Mouse (Mus musculus) embryonic facial prominence, embryonic 11.5 days (tissue): ENCODE results near the gene Sun2. TPM values are rescaled to one million over a fixed set of nuclear protein-coding genes. Genes with fewer than 3 reads are reported as not detected.
A peak's percentile ranks its signal among the peaks of the same experiment; 100 is the strongest.

Experiments
- ATAC-seq: fragments of 200-750 bp; cut with Nextera tagmentation; replicated peaks from 2 replicates; pipeline ENCODE4 v1.8.0; 2017; ENCODE audit warnings: low read depth; ENCODE audit not compliant: insufficient number of reproducible peaks, low FRiP score, low TSS enrichment
- DNase-seq: peaks from one replicate; pipeline ENCODE4 v3.0.0-alpha.2; 2015; ENCODE audit warnings: low spot score
- H3K27ac ChIP-seq: fragments of 300-500 bp; sonication (generic); replicated peaks from 2 replicates; pipeline ENCODE4 v1.5.1; 2014; ENCODE audit warnings: mild to moderate bottlenecking, low read depth, low read length, control low read depth
- H3K27me3 ChIP-seq: fragments of 300-500 bp; sonication (generic); 2 replicates; pipeline ENCODE4 v1.6.1; 2014; ENCODE audit warnings: mild to moderate bottlenecking, low read length, moderate library complexity, mixed read lengths; ENCODE audit not compliant: control insufficient read depth, insufficient read depth
- H3K36me3 ChIP-seq: fragments of 300-500 bp; sonication (generic); replicated peaks from 2 replicates; pipeline ENCODE4 v1.6.1; 2014; ENCODE audit warnings: low read depth, mild to moderate bottlenecking, low read length, moderate library complexity, mixed read lengths; ENCODE audit not compliant: control insufficient read depth, insufficient read depth
- H3K4me1 ChIP-seq: fragments of 300-500 bp; sonication (generic); 2 replicates; pipeline ENCODE4 v1.6.1; 2014; ENCODE audit warnings: low read length, mixed read lengths; ENCODE audit not compliant: control insufficient read depth, insufficient read depth
- H3K4me2 ChIP-seq: fragments of 300-500 bp; sonication (generic); 2 replicates; pipeline ENCODE4 v1.6.1; 2014; ENCODE audit warnings: low read depth, mild to moderate bottlenecking, control low read depth, low read length, moderate library complexity
- H3K4me3 ChIP-seq: fragments of 300-500 bp; sonication (generic); 2 replicates; pipeline ENCODE4 v1.5.1; 2014; ENCODE audit warnings: low read depth, low read length, control low read depth
- H3K9ac ChIP-seq: fragments of 300-500 bp; sonication (generic); replicated peaks from 2 replicates; pipeline ENCODE4 v1.6.1; 2014; ENCODE audit warnings: mild to moderate bottlenecking, control low read depth, low read length
- H3K9me3 ChIP-seq: fragments of 300-500 bp; sonication (generic); replicated peaks from 2 replicates; pipeline ENCODE4 v1.6.1; 2016; ENCODE audit warnings: mild to moderate bottlenecking, low read length, inconsistent platforms, mixed read lengths; ENCODE audit not compliant: control insufficient read depth
- WGBS: fragments of 180-500 bp; shearing (Covaris S2); extraction: QIAGEN DNeasy Blood & Tissue Kit; methylation state at CpG from one replicate; pipeline ENCODE4 v1.1.7; 2014; 5-methylcytosine and 5-hydroxymethylcytosine counted together
- polyA plus RNA-seq: library from polyadenylated mRNA; unstranded; fragments of >200 nt; fragmentation: Nextera tagmentation; extraction: Ambion mirVana; gene quantifications from 2 replicates; pipeline ENCODE4 v1.2.1, GENCODE M21; 2014

Sun2 gene
- polyA plus RNA-seq, 1 experiment from 2014 or later: 3.1 TPM

- H3K27me3 ChIP-seq: no peaks in the 10 kb centered on the region
- H3K4me3 ChIP-seq: peak within 1 kb of the TSS; percentile 94
- H3K9ac ChIP-seq: peak within 1 kb of the TSS; percentile 92
- no peaks in the 10 kb centered on the region; the same call in 1 of the 2 replicates for H3K36me3 ChIP-seq
- DNase-seq: peak; percentile 94
- under 1% methylated on average over 71 of the region's 72 CpGs for WGBS
- peak; percentile 21; the same call in 1 of the 2 replicates for ATAC-seq
- H3K4me2 ChIP-seq: peak within 1 kb of the TSS; percentile 79
- H3K9me3 ChIP-seq: no peaks in the 10 kb centered on the region
- H3K27ac ChIP-seq: peak within 1 kb of the TSS; percentile 95
- peaks cover 8% of the 10 kb centered on the region for H3K4me1 ChIP-seq
These were observed 54.6 kb downstream of the Sun2 start, which contains the start of gene Josd1 for GRCm38 (mm10) chr15:79687646-79688267. Josd1 (minus strand) TSS chr15:79687919.

GRCm38 (mm10) chr15:79687175-79687574, 55.2 kb downstream of the Sun2 start:
- Histone ChIP-seq H3K9me3 (no peaks in the 10 kb centered on the region), H3K4me3 (peak overlapping the region; percentile 94), H3K4me1 (peaks cover 8% of the 10 kb centered on the region), H3K36me3 (no peaks in the 10 kb centered on the region; the same call in 1 of the 2 replicates), H3K27me3 (no peaks in the 10 kb centered on the region), H3K27ac (peak overlapping the region; percentile 95), H3K4me2 (peak overlapping the region; percentile 79), H3K9ac (peak overlapping the region; percentile 92)
- WGBS: 1% methylated on average over 25 of the region's 33 CpGs
- peak; percentile 39 for DNase-seq
- no peak for ATAC-seq

GRCm38 (mm10) chr15:79686046-79686869, 56.1 kb downstream of the Sun2 start:
- DNase-seq (no peak), ATAC-seq (no peak)
- no peaks in the 10 kb centered on the region for H3K27me3 ChIP-seq
- peaks cover 8% of the 10 kb centered on the region for H3K4me1 ChIP-seq
- no peak overlapping the region for H3K27ac ChIP-seq
- peak overlapping the region; percentile 48 for H3K9ac ChIP-seq
- H3K4me2 ChIP-seq: peak overlapping the region; percentile 79
- H3K9me3 ChIP-seq: no peaks in the 10 kb centered on the region
- H3K36me3 ChIP-seq: no peaks in the 10 kb centered on the region; the same call in 1 of the 2 replicates
- 22% methylated on average over 15 of the region's 15 CpGs for WGBS
- peak overlapping the region; percentile 94 for H3K4me3 ChIP-seq

- no peak for DNase-seq
- Histone ChIP-seq H3K9ac (peak overlapping the region; percentile 45), H3K27me3 (no peaks in the 10 kb centered on the region), H3K27ac (no peak overlapping the region), H3K4me2 (peak overlapping the region; percentile 79), H3K9me3 (no peaks in the 10 kb centered on the region), H3K36me3 (no peaks in the 10 kb centered on the region; the same call in 1 of the 2 replicates), H3K4me3 (peak overlapping the region; percentile 94), H3K4me1 (peaks cover 8% of the 10 kb centered on the region)
- WGBS: 32% methylated on average over 6 of the region's 6 CpGs
- no peak for ATAC-seq
These were observed 57.1 kb downstream of the Sun2 start for GRCm38 (mm10) chr15:79685141-79685641.

- Histone ChIP-seq H3K9me3 (no peaks in the 10 kb centered on the region), H3K27me3 (no peaks in the 10 kb centered on the region), H3K4me3 (peak overlapping the region; percentile 94; the same call in 1 of the 2 replicates), H3K36me3 (no peaks in the 10 kb centered on the region; the same call in 1 of the 2 replicates), H3K4me2 (peak overlapping the region; percentile 79), H3K27ac (no peak overlapping the region), H3K4me1 (peaks cover 8% of the 10 kb centered on the region), H3K9ac (peak overlapping the region; percentile 32; the same call in 1 of the 2 replicates)
- ATAC-seq (no peak), DNase-seq (no peak)
- 80% methylated on average over 6 of the region's 6 CpGs for WGBS
These were observed 57.7 kb downstream of the Sun2 start for GRCm38 (mm10) chr15:79684616-79685015.

- no peaks in the 10 kb centered on the region; the same call in 1 of the 2 replicates for H3K36me3 ChIP-seq
- H3K9ac ChIP-seq: peak overlapping the region; percentile 29; the same call in 1 of the 2 replicates
- H3K9me3 ChIP-seq: no peaks in the 10 kb centered on the region
- 76% methylated on average over 19 of the region's 19 CpGs for WGBS
- no peak for ATAC-seq
- no peak overlapping the region for H3K4me3 ChIP-seq
- H3K27ac ChIP-seq: no peak overlapping the region
- H3K27me3 ChIP-seq: no peaks in the 10 kb centered on the region
- H3K4me2 ChIP-seq: no peak overlapping the region; the same call in 1 of the 2 replicates
- DNase-seq: no peak
- peaks cover 8% of the 10 kb centered on the region for H3K4me1 ChIP-seq
These were observed 58.5 kb downstream of the Sun2 start for GRCm38 (mm10) chr15:79683707-79684465.

GRCm38 (mm10) chr15:79683146-79683545, 59.2 kb downstream of the Sun2 start:
- H3K4me2 ChIP-seq: no peak overlapping the region
- ATAC-seq (no peak), DNase-seq (no peak)
- peaks cover 8% of the 10 kb centered on the region for H3K4me1 ChIP-seq
- no peaks in the 10 kb centered on the region for H3K9me3 ChIP-seq
- H3K27me3 ChIP-seq: no peaks in the 10 kb centered on the region
- H3K36me3 ChIP-seq: no peaks in the 10 kb centered on the region; the same call in 1 of the 2 replicates
- WGBS: 83% methylated on average over 6 of the region's 6 CpGs
- H3K27ac ChIP-seq: no peak overlapping the region
- no peak overlapping the region for H3K4me3 ChIP-seq
- no peak overlapping the region for H3K9ac ChIP-seq
